Mouse (Mus musculus): ENCODE measurements around the gene Ogfr. TPM values are rescaled to one million over a fixed set of nuclear protein-coding genes. Genes with fewer than 3 reads are reported as not detected.

Gene Ogfr
- total RNA-seq, 2 experiments from 2014 or later, result 61.5 to 62.9 TPM

DNA sequence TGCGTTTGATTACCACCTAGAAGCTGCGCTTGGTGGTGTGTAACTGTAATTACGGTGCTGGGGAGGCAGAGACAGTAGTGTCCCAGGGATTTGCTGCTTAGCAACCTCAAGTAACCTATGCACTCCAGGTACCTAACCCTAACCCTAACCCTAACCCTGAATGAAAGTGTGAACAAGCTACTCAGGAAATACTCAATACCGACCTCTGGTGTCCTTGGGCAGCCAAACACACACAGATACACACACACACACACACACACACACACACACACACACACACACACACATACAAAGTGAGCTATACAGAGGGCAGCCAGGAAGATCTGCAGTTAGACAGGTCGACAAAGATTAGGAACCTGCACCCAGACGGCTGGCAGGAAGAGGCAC, 316 bp upstream of the Ogfr start:
- DNase-seq (ENCODE audit: low spot score in 2 of 2), result peak in 1 of 2 experiments; percentile 44
- intact Hi-C loops (cut with DNase I), result no loop called here

DNA sequence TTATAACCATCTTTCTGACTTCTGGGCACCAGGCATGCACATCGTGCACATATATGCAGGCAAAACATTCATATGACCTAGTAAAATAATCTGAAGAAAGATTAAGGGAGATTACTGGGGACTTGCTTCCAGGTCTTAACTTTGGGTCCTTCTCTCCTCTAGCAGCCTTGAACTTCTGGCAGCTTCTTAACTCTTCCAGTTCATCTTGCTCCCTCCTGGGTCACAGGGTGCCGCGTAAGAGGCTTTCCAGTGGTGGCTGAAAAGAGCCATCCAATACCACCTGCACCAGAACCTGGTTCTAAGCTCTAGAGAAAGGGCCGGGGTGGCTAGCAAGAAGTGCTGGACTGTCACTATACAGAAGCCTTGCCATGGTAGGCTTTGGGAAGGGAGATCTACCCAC, 8.4 kb downstream of the Ogfr start, which contains the start of gene Col9a3:
Col9a3 (plus strand) TSS at position 301 of the 400 bp plus-strand sequence.
- intact Hi-C loops (cut with DNase I), result no loop called here
- DNase-seq (ENCODE audit: low spot score in 2 of 2), result no peak

DNA sequence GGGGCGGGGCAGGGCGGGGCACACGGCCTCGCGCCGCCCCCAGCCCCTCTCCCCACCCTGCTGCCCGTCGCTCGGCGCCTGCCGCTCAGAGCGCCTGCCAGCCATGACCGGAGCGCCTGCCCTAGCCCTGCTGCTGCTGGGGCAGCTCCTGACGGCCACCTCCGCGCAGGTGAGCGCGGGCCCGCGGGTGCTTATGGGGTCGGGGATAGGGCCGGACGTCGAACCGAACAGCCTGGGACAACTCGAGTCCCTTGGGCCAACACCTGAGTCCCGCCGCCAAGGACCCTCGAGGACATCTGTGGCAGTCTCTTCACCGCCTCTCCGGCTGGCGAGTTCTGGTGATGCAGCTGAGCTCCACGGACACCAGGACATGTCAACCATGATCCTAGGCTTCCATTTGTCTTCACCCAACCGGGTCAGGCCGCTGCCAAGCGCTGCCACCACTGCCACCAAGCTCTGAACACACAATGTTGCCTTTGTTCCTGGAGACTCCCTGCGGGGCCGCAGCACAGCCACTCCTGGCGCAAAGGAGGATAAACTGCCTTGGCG, 9.2 kb downstream of the Ogfr start:
- intact Hi-C loops (cut with DNase I), result no loop called here
- peak in 1 of 2 experiments; percentile 26 for DNase-seq (ENCODE audit: low spot score in 2 of 2)

DNA sequence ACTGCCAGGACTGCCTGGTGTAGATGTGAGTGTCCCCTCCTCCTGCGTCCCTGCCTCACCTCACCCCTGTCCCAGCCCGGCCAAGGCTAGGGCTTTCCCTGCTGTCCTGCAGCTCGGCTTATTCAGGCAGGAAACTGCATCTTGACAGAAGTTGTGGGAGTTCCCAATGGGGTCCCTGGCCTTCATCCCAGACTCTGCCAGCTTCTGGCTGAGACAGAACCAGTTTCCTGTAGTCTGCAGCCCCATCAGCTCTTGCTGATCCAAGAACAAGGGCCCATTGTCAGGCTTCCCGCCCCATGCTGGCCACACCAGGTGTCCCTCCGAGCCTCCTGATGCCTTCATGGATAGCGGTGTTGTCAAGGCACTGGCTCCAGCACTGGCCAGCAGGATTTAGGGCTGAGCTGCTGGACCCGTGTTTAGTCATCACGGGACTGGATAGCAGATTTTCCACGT, 11.6 kb downstream of the Ogfr start:
- intact Hi-C loops (cut with DNase I), result no loop called here

DNA sequence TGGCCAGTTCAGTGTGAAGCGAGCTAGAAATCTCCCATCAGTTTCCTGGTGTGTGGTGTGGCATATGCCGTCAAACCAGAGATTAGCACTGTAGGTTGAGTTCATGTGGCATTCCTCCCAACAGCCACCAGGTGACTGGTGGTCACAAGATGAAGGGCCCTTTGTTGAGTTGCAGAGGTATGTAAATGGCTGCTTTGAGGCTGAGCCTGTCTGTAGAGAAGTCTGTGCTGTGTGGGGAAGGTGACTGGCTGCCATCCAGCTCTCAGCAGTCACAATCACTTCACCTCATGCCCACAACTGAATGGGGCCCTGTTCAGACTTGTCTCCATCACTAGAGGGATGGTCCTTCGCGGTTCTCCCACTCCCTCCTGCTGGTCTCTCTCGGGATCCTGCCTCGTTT, 15.7 kb downstream of the Ogfr start:
- intact Hi-C loops (cut with DNase I), result no loop called here

More for the DNA sequence above, 11.6 kb downstream of the Ogfr start:
- peak; percentile 46 to 69 for DNase-seq (ENCODE audit: low spot score in 2 of 2)

DNA sequence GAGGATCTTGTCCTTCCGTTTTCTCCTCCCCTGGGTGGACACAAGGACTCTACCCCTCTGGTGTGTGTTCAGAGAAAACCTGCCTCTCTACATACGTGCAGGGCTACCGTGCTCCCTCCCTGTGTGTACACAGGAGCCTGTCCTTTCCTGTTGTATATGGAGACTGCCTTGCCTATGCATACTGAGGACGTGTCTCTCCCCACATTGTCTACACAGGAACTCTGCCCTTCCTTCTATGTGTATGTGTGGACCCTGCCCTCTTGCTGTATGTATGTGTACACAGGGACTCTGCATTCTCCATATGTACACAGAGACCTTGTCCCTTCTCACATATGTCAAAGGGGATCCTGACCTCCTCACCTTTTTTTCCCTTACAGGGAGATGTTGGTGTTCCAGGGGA, 21.2 kb downstream of the Ogfr start:
- DNase-seq (ENCODE audit: low spot score in 2 of 2), result no peak
- intact Hi-C loops (cut with DNase I), result no loop called here

More for the DNA sequence above, 15.7 kb downstream of the Ogfr start:
- no peak for DNase-seq (ENCODE audit: low spot score in 2 of 2)

DNA sequence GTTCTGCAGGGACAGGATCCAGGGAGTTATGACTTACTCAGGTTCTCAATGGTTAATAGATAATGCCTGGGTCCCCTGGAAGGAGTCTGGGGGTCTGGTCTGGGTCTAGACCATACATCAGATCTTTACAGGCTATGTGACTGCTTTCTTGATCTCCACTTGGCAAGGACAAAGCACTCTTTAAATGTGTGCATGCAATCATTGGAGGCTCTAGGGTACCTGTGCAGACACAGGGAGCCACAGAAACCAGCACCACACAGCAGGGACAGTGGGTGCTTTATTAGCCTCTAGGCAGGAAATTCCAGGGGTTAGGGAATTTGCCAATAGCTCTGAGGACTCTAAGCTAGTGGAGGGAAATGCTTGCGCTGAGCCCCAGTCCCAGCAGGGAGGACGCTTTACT, 22.8 kb downstream of the Ogfr start:
- intact Hi-C loops (cut with DNase I), result no loop called here
- DNase-seq (ENCODE audit: low spot score in 2 of 2), result no peak

DNA sequence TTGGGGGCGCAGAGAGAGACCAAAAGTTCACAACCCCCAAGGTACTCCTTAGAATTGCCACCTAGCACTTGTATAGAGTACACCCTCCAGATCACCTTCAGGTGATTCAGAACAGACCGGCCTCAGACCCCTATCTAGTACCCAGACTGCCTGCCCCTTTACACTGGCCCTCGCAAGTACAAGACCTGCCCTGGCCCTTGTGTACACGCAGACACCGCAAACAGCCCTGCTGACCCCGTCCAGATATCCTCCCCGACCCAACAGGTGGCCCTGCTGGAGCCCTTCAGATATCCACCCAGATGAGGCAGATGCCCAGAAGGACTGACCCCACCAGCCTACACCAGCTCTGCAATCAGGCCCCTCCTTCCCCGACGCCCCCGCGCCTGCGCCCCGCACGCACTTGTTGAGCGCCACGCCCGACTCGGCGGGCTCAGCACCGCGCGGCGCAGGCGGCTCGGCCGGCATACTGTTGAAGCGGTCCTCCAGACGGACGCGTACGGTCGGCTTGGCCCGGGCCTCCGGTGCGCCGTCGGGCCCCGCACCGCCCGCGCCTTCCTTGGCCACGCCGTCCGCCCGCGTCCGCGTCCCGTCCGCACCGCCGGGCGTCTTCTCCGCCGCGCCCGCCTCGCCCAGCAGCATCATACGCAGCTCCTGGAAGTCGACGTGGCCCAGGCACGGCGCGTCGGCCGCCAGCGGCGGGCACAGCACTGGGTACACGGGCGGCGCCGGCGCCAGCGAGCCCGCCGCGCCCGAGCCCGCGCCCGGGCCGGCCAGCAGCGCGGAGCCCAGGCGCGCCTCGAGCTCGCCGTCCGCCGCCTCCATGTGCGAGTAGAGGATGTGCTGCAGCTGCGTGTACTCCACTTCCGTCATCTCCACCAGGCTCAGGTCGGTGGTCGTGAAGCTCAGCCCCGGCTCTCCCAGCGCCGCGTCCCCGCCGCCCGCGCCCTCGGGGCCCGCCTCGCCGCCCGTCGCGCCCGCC, 52.8 kb downstream of the Ogfr start:
- intact Hi-C loops (cut with DNase I), result no loop called here
- no peak for DNase-seq (ENCODE audit: low spot score in 2 of 2)

DNA sequence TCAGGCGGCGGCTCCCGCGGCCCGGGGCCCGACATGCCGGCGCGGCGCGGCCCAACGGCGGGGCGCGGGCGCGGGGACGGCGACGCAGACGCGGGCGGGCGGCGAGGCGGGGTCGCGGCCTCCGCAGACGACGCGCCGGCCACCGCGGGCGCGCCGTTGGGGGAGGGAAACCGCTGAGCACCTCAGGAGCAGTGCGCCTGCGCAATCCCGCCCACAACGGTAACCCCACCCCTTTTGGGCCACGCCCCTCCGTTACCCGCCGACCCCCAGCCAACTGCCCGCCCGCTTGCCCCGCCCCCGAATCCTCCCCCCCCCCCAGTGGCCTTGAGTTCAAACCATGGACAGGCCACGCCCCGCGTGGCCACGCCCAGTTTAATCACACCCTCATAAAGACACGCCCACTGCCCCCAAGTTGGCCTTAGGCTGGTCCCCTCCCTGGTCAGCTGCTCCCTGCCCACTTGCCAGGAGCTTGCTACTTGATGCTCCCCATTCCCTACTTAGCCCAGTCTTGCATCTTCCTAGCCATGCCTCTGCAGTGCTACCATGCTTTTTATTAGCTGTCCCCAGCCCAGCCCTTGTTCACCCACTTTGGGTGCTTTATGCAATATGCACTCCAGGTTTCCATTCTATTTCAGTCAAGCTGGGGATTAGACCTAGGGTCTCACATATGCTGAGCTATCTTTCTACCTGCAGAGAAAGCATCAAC, 53.7 kb downstream of the Ogfr start, which contains the start of gene Tcfl5:
Tcfl5 (minus strand) TSS at position 154 of the 706 bp plus-strand sequence.
- DNase-seq (ENCODE audit: low spot score in 2 of 2), result no peak
- intact Hi-C loops (cut with DNase I), result no loop called here

DNA sequence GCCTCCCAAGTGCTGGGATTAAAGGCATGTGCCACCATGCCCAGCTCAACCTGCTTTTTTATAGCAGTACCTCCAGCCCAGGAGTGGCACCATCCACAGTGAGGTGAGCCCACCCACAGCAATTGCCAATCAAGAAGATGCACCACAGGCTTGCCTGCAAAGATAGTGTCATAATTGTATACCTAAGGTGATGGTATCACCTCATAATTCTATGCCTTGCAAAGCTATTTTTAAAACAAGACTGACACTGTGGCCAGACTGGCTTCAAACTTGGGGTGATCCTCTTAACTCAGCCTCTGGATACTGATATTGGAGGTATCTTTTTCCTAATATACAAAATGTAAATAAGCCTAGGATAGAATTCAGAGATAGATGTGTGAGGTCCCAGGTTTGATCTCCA, 54.6 kb downstream of the Ogfr start:
- intact Hi-C loops (cut with DNase I), result no loop called here

More for the DNA sequence above, 54.6 kb downstream of the Ogfr start:
- no peak for DNase-seq (ENCODE audit: low spot score in 2 of 2)

Other genes with a start within 250 kb of the Ogfr start
- 1 to 10 TPM; 1.6 to 2.1 TPM for gene Slco4a1, start 133.0 kb upstream of the Ogfr start, total RNA-seq (2021)
- 10 to 100 TPM; 11.4 to 14.1 TPM for gene Ntsr1, start 89.3 kb upstream of the Ogfr start, total RNA-seq (2021)
- 10 to 100 TPM; 15.9 to 20.9 TPM for gene Mrgbp, start 7.9 kb upstream of the Ogfr start, total RNA-seq (2021)
- gene Col9a3, start 8.5 kb downstream of the Ogfr start, total RNA-seq (2021), result 10 to 100 TPM; 23.2 to 31.7 TPM
- gene Tcfl5, start 53.5 kb downstream of the Ogfr start, total RNA-seq (2021), result 1 to 10 TPM; 2.5 to 3.3 TPM
- gene Dido1, start 120.8 kb downstream of the Ogfr start, total RNA-seq (2021), result 10 to 100 TPM; 56.6 to 57.7 TPM
- gene Gid8, start 120.9 kb downstream of the Ogfr start, total RNA-seq (2021), result 10 to 100 TPM; 61.8 to 63.6 TPM
- gene Slc17a9, start 136.0 kb downstream of the Ogfr start, total RNA-seq (2021), result 1 to 10 TPM in 1 of 2 experiments, under 1 TPM in 1; 0.24 to 1.1 TPM
- not detected for gene Bhlhe23, start 187.7 kb downstream of the Ogfr start, total RNA-seq (2021)

Data from left cerebral cortex, postnatal 14 days (tissue).